Mouse (Mus musculus) forebrain, embryonic 10.5 days (tissue): Measurements from ENCODE around the gene Mcm10. TPM values are rescaled to one million over a fixed set of nuclear protein-coding genes. Genes with fewer than 3 reads are reported as not detected.

Source experiments
- DNase-seq: peaks from one replicate; pipeline ENCODE4 v3.0.0-alpha.2; 2017; ENCODE audit warnings: low spot score; ENCODE audit errors: extremely low spot score
- H3K27ac ChIP-seq: fragments of 300-500 bp; sonication (generic); 2 replicates; pipeline ENCODE4 v1.5.1; 2016; ENCODE audit warnings: mild to moderate bottlenecking
- H3K27me3 ChIP-seq: fragments of 300-500 bp; sonication (generic); 2 replicates; pipeline ENCODE4 v1.6.1; 2016; ENCODE audit warnings: mild to moderate bottlenecking; ENCODE audit not compliant: poor library complexity, severe bottlenecking
- H3K36me3 ChIP-seq: fragments of 300-500 bp; sonication (generic); replicated peaks from 2 replicates; pipeline ENCODE4 v1.6.1; 2016; ENCODE audit warnings: mild to moderate bottlenecking, moderate library complexity
- H3K4me1 ChIP-seq: fragments of 300-500 bp; sonication (generic); 2 replicates; pipeline ENCODE4 v1.6.1; 2016
- H3K4me3 ChIP-seq: fragments of 300-500 bp; sonication (generic); 2 replicates; pipeline ENCODE4 v1.5.1; 2016; ENCODE audit warnings: mild to moderate bottlenecking, moderate library complexity
- H3K9me3 ChIP-seq: fragments of 300-500 bp; sonication (generic); 2 replicates; pipeline ENCODE4 v1.6.1; 2016; ENCODE audit warnings: mild to moderate bottlenecking, moderate library complexity
- WGBS: fragments of 180-500 bp; shearing (Covaris S2); methylation state at CpG from one replicate; pipeline ENCODE4 v1.1.7; 2016; 5-methylcytosine and 5-hydroxymethylcytosine counted together
- polyA plus RNA-seq: library from polyadenylated mRNA; unstranded; fragments of >200 nt; fragmentation: Nextera tagmentation; extraction: Ambion mirVana; gene quantifications from 2 replicates; pipeline ENCODE4 v1.2.1, GENCODE M21; 2016

Gene Mcm10
- polyA plus RNA-seq, 1 experiment from 2014 or later: 82.7 TPM

- no peak overlapping the region for H3K4me3 ChIP-seq
- no peak for DNase-seq
- no peaks in the 10 kb centered on the region for H3K27me3 ChIP-seq
- no peak overlapping the region for H3K27ac ChIP-seq
- H3K4me1 ChIP-seq: no peaks in the 10 kb centered on the region
- WGBS: 93% methylated on average over 11 of the region's 11 CpGs
- peaks cover 98% of the 10 kb centered on the region for H3K36me3 ChIP-seq
- H3K9me3 ChIP-seq: no peaks in the 10 kb centered on the region
These were observed 16.9 kb downstream of the Mcm10 start for GRCm38 (mm10) chr2:4995646-4996045.

GRCm38 (mm10) chr2:4994436-4994835 lies 18.2 kb downstream of the Mcm10 start:
- no peak for DNase-seq
- no peak overlapping the region for H3K27ac ChIP-seq
- no peak overlapping the region for H3K4me3 ChIP-seq
- no peaks in the 10 kb centered on the region for H3K9me3 ChIP-seq
- 92% methylated on average over 4 of the region's 4 CpGs for WGBS
- H3K4me1 ChIP-seq: no peaks in the 10 kb centered on the region
- H3K36me3 ChIP-seq: peaks cover 98% of the 10 kb centered on the region
- H3K27me3 ChIP-seq: no peaks in the 10 kb centered on the region

GRCm38 (mm10) chr2:4993584-4993983 lies 19.0 kb downstream of the Mcm10 start:
- Histone ChIP-seq H3K4me3 (no peak overlapping the region), H3K4me1 (no peaks in the 10 kb centered on the region), H3K27me3 (no peaks in the 10 kb centered on the region), H3K36me3 (peaks cover 89% of the 10 kb centered on the region), H3K27ac (no peak overlapping the region), H3K9me3 (no peaks in the 10 kb centered on the region)
- no peak for DNase-seq
- 96% methylated on average over 11 of the region's 11 CpGs for WGBS

GRCm38 (mm10) chr2:4988826-4989424 lies 23.7 kb downstream of the Mcm10 start:
- Histone ChIP-seq H3K4me1 (peaks cover 3% of the 10 kb centered on the region; the same call in 1 of the 2 replicates), H3K36me3 (peaks cover 47% of the 10 kb centered on the region), H3K4me3 (no peak overlapping the region), H3K27ac (no peak overlapping the region), H3K27me3 (no peaks in the 10 kb centered on the region), H3K9me3 (no peaks in the 10 kb centered on the region)
- DNase-seq: no peak
- 82% methylated on average over 11 of the region's 11 CpGs for WGBS

- no peak for DNase-seq
- 87% methylated on average over 8 of the region's 8 CpGs for WGBS
- no peak overlapping the region for H3K27ac ChIP-seq
- no peak overlapping the region for H3K4me3 ChIP-seq
- H3K9me3 ChIP-seq: no peaks in the 10 kb centered on the region
- H3K27me3 ChIP-seq: no peaks in the 10 kb centered on the region
- H3K4me1 ChIP-seq: peaks cover 5% of the 10 kb centered on the region; the same call in 1 of the 2 replicates
- H3K36me3 ChIP-seq: peaks cover 33% of the 10 kb centered on the region
These were observed 25.0 kb downstream of the Mcm10 start for GRCm38 (mm10) chr2:4987388-4988180.

GRCm38 (mm10) chr2:4986798-4987197 lies 25.8 kb downstream of the Mcm10 start:
- Histone ChIP-seq H3K27ac (no peak overlapping the region), H3K9me3 (no peaks in the 10 kb centered on the region), H3K4me1 (peaks cover 5% of the 10 kb centered on the region; the same call in 1 of the 2 replicates), H3K27me3 (no peaks in the 10 kb centered on the region), H3K4me3 (no peak overlapping the region), H3K36me3 (peaks cover 26% of the 10 kb centered on the region)
- no peak for DNase-seq
- 92% methylated on average over 4 of the region's 4 CpGs for WGBS

GRCm38 (mm10) chr2:4985000-4985399 lies 27.6 kb downstream of the Mcm10 start:
- Histone ChIP-seq H3K9me3 (no peaks in the 10 kb centered on the region), H3K27me3 (no peaks in the 10 kb centered on the region), H3K4me3 (no peak overlapping the region), H3K36me3 (peaks cover 9% of the 10 kb centered on the region), H3K4me1 (peaks cover 5% of the 10 kb centered on the region; the same call in 1 of the 2 replicates), H3K27ac (no peak overlapping the region)
- WGBS: 80% methylated on average over 6 of the region's 6 CpGs
- no peak for DNase-seq

DNA sequence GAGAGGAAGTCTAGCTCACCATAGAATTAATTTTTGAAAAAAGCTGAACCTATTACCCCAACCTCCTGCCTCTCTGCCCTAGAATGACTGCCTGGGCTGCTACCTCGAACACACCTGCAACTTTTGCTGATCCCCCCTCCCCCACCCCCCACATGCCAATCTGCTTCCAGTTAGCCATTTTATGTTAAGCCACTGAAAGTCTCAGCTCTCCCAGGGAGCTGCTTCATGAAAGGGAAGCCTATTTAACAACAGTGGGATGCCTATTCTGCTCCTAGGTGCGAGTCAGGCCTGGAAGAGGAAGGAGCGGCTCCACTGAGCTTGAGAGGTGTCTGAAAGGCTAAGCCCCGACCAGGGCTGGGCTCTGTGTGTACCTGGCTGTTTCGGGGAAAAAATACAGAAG lies 28.6 kb downstream of the Mcm10 start:
- Histone ChIP-seq H3K27me3 (no peaks in the 10 kb centered on the region), H3K9me3 (no peaks in the 10 kb centered on the region), H3K27ac (no peak overlapping the region), H3K4me1 (peaks cover 5% of the 10 kb centered on the region; the same call in 1 of the 2 replicates), H3K36me3 (peaks cover 3% of the 10 kb centered on the region; the same call in 1 of the 2 replicates), H3K4me3 (no peak overlapping the region)
- WGBS: 19% methylated on average over 5 of the region's 5 CpGs
- no peak for DNase-seq

DNA sequence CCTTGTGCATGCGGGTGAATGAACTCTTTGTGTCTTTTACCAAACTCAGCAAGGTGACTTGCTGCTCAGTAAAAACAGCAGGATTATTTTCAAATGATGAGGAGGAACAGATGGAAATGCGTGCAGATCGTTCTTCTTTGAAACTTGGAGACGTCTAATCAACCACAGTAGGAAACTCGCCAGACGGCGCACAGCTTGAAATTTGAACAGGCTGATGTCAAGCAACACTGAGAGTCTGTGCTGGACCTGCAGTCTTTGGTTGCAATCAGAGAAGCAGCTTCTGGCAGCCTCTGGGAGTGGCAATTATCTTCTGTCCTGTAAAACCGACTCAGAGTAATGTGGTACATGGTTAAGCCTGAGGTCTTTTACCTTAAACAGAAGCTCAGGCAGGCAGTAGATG lies 34.5 kb downstream of the Mcm10 start:
- Histone ChIP-seq H3K27ac (0 out of 2 replicates have a peak overlapping the region, but pooled peaks have one; percentile 4), H3K4me1 (peaks cover 15% of the 10 kb centered on the region), H3K27me3 (no peaks in the 10 kb centered on the region), H3K9me3 (no peaks in the 10 kb centered on the region), H3K4me3 (no peak overlapping the region), H3K36me3 (no peaks in the 10 kb centered on the region)
- 16% methylated on average over 8 of the region's 8 CpGs for WGBS
- no peak for DNase-seq

DNA sequence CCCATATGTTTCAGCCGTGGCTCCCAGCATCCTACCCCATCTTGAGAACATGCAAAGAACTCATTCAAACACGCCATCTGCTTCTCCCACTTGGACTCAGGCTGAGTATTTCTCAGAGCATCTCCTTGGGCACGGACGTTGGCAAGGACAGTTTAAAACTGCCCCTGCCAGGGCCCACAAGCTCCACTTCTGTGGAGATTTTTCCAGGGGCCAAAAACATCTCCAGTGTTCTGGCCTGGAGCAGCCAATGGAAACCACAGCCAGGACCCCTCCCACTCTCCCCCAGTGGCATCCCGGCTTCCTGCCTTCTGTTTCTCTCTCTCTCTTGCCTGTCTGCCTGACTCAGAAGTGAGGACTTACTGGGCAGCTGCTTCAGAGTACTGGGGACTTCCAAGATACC lies 36.8 kb downstream of the Mcm10 start, which contains the start of gene Ucma:
Ucma (plus strand) TSS at position 316 of the 400 bp plus-strand sequence.
- no peaks in the 10 kb centered on the region for H3K36me3 ChIP-seq
- H3K27ac ChIP-seq: no peak within 1 kb of the TSS
- WGBS: 82% methylated on average over 5 of the region's 5 CpGs
- no peak for DNase-seq
- H3K4me3 ChIP-seq: no peak within 1 kb of the TSS
- H3K4me1 ChIP-seq: peaks cover 15% of the 10 kb centered on the region
- no peaks in the 10 kb centered on the region for H3K27me3 ChIP-seq
- no peaks in the 10 kb centered on the region for H3K9me3 ChIP-seq

DNA sequence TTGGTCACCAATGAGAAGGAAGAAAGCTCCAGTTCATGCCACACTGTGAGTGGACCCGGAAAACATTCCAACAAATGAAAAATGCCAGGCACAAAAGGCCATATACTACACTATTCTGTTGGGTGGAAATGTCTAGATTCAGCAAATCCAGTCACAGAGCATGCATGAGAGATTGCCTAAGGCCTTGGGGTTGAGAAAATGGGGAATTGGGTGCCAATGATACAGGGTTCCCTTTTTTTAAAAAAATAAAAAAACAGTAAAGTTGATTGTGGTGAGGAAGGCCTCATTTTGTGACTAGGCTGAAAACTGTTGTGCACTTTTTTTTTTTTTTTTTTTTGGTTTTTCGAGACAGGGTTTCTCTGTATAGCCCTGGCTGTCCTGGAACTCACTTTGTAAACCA lies 43.5 kb downstream of the Mcm10 start:
- no peaks in the 10 kb centered on the region for H3K36me3 ChIP-seq
- DNase-seq: no peak
- no peaks in the 10 kb centered on the region for H3K4me1 ChIP-seq
- 69% methylated on average over 2 of the region's 2 CpGs for WGBS
- no peaks in the 10 kb centered on the region for H3K9me3 ChIP-seq
- no peak overlapping the region for H3K27ac ChIP-seq
- H3K27me3 ChIP-seq: no peaks in the 10 kb centered on the region
- H3K4me3 ChIP-seq: no peak overlapping the region

DNA sequence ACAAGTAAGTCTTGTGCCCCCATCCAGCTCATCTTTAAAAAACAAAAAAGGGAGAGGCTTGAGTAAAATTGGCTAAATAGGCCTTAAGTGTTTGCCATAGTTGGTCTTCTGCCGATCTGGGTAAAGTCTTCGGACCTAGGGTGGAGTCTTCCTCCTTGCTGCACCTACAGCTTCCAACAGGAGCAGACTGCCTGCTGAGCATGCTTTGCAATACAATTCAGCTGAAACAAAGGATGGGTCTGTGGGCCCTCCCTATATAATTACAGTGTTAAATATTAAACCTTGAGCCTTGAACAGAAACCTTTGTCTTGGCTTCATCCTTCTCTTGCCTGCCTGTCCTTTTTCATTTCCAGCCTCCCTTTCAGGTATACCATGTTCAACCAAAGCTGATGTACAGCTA lies 44.8 kb downstream of the Mcm10 start:
- H3K27ac ChIP-seq: no peak overlapping the region
- no peaks in the 10 kb centered on the region for H3K27me3 ChIP-seq
- H3K4me1 ChIP-seq: no peaks in the 10 kb centered on the region
- DNase-seq: no peak
- no peak overlapping the region for H3K4me3 ChIP-seq
- H3K36me3 ChIP-seq: no peaks in the 10 kb centered on the region
- WGBS: 91% methylated on average over 2 of the region's 2 CpGs
- H3K9me3 ChIP-seq: no peaks in the 10 kb centered on the region

DNA sequence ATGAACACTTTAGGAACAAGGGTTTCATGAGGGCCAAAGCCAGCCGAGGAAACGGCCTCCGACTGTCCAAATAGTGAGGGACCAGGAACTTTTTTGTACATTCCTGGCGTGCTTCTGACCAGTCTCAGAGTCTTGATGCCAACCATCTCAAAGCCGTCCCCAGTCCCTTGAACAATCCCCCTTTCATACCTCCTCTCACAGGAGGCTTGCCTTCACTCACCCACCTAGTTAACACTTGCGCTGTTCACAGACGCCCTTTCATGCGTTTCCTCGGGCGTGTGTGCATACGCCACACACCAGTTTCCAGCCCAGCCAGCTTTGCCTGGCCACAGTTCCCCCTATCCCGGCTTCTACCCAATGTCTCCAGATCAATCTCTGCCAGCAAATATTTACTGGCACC lies 54.6 kb downstream of the Mcm10 start:
- Histone ChIP-seq H3K9me3 (no peaks in the 10 kb centered on the region), H3K36me3 (no peaks in the 10 kb centered on the region), H3K27me3 (no peaks in the 10 kb centered on the region), H3K4me1 (no peaks in the 10 kb centered on the region), H3K4me3 (no peak overlapping the region), H3K27ac (no peak overlapping the region)
- no peak for DNase-seq
- WGBS: 92% methylated on average over 12 of the region's 12 CpGs
